Mouse (Mus musculus) bone marrow macrophage, adult 2 months (primary cell): Measurements from ENCODE around the gene Acaa1a. TPM values are rescaled to one million over a fixed set of nuclear protein-coding genes. Genes with fewer than 3 reads are reported as not detected.

Experiments used
- H3K27ac ChIP-seq: 2 replicates; pipeline ENCODE4 v1.5.1; 2012; ENCODE audit warnings: low read depth, low read length; ENCODE audit not compliant: insufficient read depth
- H3K4me1 ChIP-seq: 2 replicates; pipeline ENCODE4 v1.6.1; 2012; ENCODE audit warnings: low read length; ENCODE audit not compliant: control insufficient read depth, insufficient read depth
- H3K4me3 ChIP-seq: 2 replicates; pipeline ENCODE4 v1.5.1; 2012; ENCODE audit warnings: mild to moderate bottlenecking, low read length, moderate library complexity; ENCODE audit not compliant: insufficient read depth
- CTCF ChIP-seq: IDR thresholded peaks from 2 replicates; pipeline ENCODE4 v1.5.1; 2012; ENCODE audit warnings: low read depth, mild to moderate bottlenecking, low read length, moderate library complexity
- POLR2A ChIP-seq: IDR thresholded peaks from 2 replicates; pipeline ENCODE4 v1.6.1; 2012; ENCODE audit warnings: mild to moderate bottlenecking, low read depth, low read length, borderline replicate concordance
- polyA plus RNA-seq: library from polyadenylated mRNA; stranded (reverse); fragments of >200 nt; gene quantifications from 2 replicates; pipeline ENCODE4 v1.2.4, GENCODE M21; 2012; ENCODE audit not compliant: missing spikeins, insufficient read depth, insufficient read length

Acaa1a gene
- polyA plus RNA-seq, 1 experiment: 99.1 TPM

DNA sequence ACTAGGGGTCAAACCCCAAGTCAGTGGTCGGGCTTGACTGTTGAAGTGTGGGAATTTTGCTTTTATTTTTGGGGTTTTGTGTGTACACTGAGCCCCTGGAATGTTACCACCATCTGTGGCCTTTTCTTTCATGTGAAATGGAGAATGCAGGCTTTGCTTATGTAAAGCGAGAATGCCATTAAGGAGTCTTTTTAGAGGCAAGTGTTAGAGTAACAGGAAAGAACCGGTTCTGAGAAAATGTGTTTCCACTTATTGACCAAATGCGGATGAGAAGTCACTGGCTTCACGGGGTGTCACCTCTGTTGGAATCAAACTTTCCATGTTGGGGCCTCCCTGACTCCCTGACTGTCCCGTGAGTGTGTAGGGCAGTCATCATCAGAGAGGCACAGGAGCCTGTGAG, 36.1 kb downstream of the Acaa1a start:
- H3K4me3 ChIP-seq: no peak overlapping the region
- H3K27ac ChIP-seq: no peak overlapping the region
- peaks cover 7% of the 10 kb centered on the region; the same call in 1 of the 2 replicates for H3K4me1 ChIP-seq
- no peak for TF ChIP-seq CTCF
- TF ChIP-seq POLR2A: no peak

DNA sequence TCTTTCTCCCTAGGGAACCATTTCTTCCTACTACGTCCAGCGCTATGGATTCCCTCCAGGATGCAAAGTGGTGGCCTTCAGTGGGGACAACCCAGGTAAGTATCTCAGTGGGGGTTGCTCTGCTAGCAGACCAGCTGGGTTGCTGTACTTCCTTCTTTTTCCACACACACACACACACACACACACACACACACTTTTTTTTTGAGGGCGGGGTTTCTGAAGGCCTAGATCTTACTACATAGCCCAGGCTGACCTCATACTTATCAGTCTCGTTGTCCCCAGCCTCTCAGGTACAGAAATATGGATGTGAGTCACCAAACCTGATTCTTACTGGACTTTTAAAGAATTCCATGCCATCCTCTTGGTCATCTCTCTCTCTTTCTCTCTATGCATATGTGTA, 38.8 kb downstream of the Acaa1a start:
- Histone ChIP-seq H3K27ac (no peak overlapping the region), H3K4me3 (no peak overlapping the region), H3K4me1 (peaks cover 7% of the 10 kb centered on the region; the same call in 1 of the 2 replicates)
- no peak for TF ChIP-seq POLR2A
- no peak for TF ChIP-seq CTCF

DNA sequence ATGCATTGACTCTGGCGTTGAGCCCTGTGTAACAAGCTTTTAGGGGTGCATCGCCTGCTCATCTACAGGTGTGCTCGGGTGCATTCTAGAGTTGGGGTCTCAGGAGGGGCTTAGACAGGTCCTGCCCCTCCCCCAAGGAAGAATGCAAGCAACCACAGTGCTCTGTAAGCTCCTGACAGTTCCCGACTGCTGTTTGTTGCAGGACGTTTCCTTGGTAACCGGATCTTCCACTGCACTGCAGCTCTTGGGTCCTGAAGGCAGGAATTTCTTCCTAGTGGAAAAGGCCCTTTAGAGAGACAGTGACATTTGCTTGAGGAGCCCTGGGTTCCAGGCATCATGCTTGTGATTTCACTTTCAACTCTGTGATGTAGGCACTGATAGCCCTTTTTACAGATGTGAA, 43.1 kb downstream of the Acaa1a start:
- Histone ChIP-seq H3K27ac (no peak overlapping the region), H3K4me1 (peaks cover 7% of the 10 kb centered on the region; the same call in 1 of the 2 replicates), H3K4me3 (no peak overlapping the region)
- no peak for TF ChIP-seq CTCF
- no peak for TF ChIP-seq POLR2A

DNA sequence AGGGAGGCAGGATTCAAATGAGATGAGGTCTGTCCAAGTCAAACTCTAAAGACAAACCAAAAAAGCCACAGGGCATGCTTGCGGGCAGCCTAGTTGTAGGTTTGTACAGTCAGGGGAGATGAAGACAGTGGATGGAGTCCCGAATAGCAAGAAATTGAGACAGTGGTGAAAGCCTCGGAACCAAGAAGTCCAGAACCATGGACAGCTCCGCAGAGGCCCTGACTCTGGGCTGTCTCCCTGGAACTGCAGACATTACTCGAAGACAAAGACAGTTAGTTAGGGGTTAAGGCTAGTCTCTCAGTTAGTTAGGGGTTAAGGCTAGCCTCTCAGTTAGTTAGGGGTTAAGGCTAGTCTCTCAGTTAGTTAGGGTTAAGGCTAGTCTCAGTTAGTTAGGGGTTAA, 49.5 kb downstream of the Acaa1a start:
- Histone ChIP-seq H3K4me1 (peaks cover 14% of the 10 kb centered on the region), H3K27ac (no peak overlapping the region), H3K4me3 (no peak overlapping the region)
- no peak for TF ChIP-seq CTCF
- no peak for TF ChIP-seq POLR2A

DNA sequence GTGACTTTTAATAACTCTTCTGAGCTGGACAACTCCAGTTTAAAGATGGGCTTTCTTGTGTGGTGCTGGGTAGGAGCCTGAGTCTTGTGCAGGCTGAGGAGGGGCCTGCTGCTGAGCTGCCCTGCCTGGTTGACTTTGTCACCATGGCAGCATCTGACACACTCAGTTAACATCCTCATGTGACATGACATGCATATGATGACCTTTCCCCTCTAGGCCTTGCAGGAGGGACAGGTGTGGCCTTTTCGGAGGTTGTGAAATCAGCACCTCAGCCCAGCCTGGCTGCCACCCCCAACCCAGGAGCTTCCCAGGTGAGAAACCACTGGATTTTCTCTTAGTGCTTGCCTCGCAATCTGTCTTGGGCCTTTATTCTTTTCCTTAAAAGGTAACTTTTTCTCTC, 50.7 kb downstream of the Acaa1a start:
- TF ChIP-seq CTCF: no peak
- TF ChIP-seq POLR2A: no peak
- Histone ChIP-seq H3K4me1 (peaks cover 18% of the 10 kb centered on the region), H3K27ac (no peak overlapping the region), H3K4me3 (no peak overlapping the region)

DNA sequence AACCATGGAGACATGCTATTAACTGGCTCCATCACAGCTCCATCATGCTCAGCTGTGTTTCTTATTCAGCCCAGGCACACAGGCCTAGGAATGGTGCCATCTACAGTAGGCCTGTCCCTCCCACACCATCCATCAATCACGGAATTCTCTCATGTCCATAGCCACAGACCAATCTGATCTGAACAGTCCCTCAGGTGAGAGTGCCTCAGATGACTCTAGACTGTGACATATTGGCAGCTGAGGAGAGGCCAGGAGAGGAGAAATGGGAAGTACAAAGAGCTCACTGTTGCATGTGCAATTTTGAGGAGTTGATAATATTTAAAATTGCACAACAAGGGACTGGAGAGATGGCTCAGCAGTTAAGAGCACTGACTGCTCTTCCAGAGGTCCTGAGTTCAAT, 55.3 kb downstream of the Acaa1a start:
- H3K4me3 ChIP-seq: no peak overlapping the region
- peaks cover 29% of the 10 kb centered on the region for H3K4me1 ChIP-seq
- 0 out of 2 replicates have a peak overlapping the region, but pooled peaks have one; percentile 7 for H3K27ac ChIP-seq
- no peak for TF ChIP-seq CTCF
- no peak for TF ChIP-seq POLR2A

Other genes with a start within 250 kb of the Acaa1a start
- 1.7 and 1.8 TPM in 2 replicates for gene Plcd1, start 246.2 kb upstream of the Acaa1a start, polyA plus RNA-seq
- not detected in 2 replicates for gene Dlec1, start 237.2 kb upstream of the Acaa1a start, polyA plus RNA-seq
- not detected in 2 replicates for gene Acaa1b, start 182.6 kb upstream of the Acaa1a start, polyA plus RNA-seq
- not detected in 2 replicates for gene Gm47289, start 180.5 kb upstream of the Acaa1a start, polyA plus RNA-seq
- gene Slc22a13, start 130.6 kb upstream of the Acaa1a start, polyA plus RNA-seq: not detected in 2 replicates
- 27.8 and 29.2 TPM in 2 replicates for gene Oxsr1, start 17.2 kb upstream of the Acaa1a start, polyA plus RNA-seq
- gene Myd88, start 1.7 kb downstream of the Acaa1a start, polyA plus RNA-seq: 83.8 and 93.5 TPM in 2 replicates
- 5.5 and 6.1 TPM in 2 replicates for gene Xylb, start 17.7 kb downstream of the Acaa1a start, polyA plus RNA-seq
- gene Slc22a14, start 25.9 kb downstream of the Acaa1a start, polyA plus RNA-seq: not detected in 2 replicates
- 5.1 and 5.8 TPM in 2 replicates for gene Acvr2b, start 62.4 kb downstream of the Acaa1a start, polyA plus RNA-seq
- 4.6 and 5.7 TPM in 2 replicates for gene Exog, start 105.3 kb downstream of the Acaa1a start, polyA plus RNA-seq
- gene Scn5a, start 239.3 kb downstream of the Acaa1a start, polyA plus RNA-seq: not detected in 2 replicates